Mouse (Mus musculus) c-Kit-positive CD71-positive TER-119-positive erythroid progenitor cells, embryonic 14.5 days (primary cell): ENCODE data around the gene Ppp1r26.

ENCODE experiments used
- DNase-seq: peaks from one replicate; pipeline ENCODE4 v3.0.0-alpha.2; 2013; ENCODE audit warnings: low spot score

Ppp1r26 gene

GRCm38 (mm10) chr2:28498431-28498830 is 51.8 kb downstream of the Ppp1r26 start:
- no peak for DNase-seq

- DNase-seq = no peak
These were observed 56.4 kb downstream of the Ppp1r26 start for GRCm38 (mm10) chr2:28502987-28503386.

GRCm38 (mm10) chr2:28504676-28505075 is 58.1 kb downstream of the Ppp1r26 start:
- DNase-seq = no peak
